Mouse (Mus musculus) megakaryocyte, adult 5-6 weeks (primary cell): Measurements from ENCODE around the gene Col5a1. TPM values are rescaled to one million over a fixed set of nuclear protein-coding genes. Genes with fewer than 3 reads are reported as not detected.

Experiments used
- ATAC-seq: 2 replicates; pipeline ENCODE4 v1.8.0; 2016; ENCODE audit warnings: mild to moderate bottlenecking, inconsistent platforms; ENCODE audit not compliant: poor library complexity, severe bottlenecking
- total RNA-seq, 2 experiments: library from RNA; stranded (forward) in 1 of 2; stranded (reverse) in 1 of 2; fragments of 153-499, 151-499 nt in 1 of 2; fragments of 221-1000, 200-1000 nt in 1 of 2; gene quantifications; 2 replicates each; pipeline versions ENCODE4 v1.2.3 to v1.2.4; 2015 to 2017

The Col5a1 gene
- total RNA-seq, 2 experiments from 2014 or later: 1.1 to 2.2 TPM

- ATAC-seq: no peak
Measured at GRCm38 (mm10) chr2:28068537-28068878, 182.3 kb downstream of the Col5a1 start.

DNA sequence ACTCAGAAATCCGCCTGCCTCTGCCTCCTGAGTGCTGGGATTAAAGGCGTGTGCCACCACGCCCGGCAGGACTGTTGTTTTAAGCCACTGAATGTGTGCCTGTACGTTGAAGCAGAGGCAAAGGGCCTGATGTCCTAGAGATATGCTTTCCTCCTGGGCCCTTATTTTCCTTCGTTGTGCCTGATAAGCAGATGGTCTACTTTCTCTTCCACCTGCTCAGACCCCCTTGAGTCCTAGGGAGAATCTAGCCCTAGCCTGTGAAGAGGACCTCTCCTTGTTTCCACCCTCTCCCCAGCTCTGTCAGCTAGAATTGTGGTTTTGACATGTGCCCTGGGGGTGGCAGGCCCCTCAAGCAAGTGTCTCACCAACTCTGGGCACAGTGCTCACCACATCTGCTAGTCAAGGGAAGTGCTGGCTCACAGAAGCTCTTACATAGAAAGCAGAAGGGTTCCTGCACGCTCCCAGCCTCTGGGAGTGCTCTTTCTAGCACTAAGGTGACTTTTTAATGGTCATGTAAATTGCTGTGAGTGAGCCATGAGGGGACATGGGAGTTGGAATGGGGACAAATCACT lies 189.5 kb downstream of the Col5a1 start:
- peak; percentile 59 for ATAC-seq

DNA sequence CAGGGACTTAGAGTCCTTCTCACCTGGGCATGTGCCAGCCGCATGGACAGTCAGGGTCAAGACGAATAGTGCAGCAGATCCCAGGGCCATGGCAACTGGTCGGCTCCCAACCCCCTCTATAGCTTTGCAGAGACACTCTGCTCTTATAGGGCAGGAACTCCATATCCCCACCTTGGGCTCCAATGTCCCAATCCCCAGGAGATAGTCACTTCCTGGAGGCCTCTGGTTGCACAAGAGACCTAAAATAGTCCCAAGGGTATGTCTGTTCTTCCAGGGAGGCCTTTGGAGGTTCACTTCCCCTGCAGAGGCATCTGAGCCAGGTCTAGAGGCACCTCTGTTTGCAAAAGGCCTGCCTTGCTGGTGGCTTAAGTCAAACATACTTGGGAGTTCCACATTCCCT lies 198.5 kb downstream of the Col5a1 start, which contains the start of gene Fcnb:
Gene Fcnb, minus strand, starts transcription at position 118 of the 400 bp plus-strand sequence.
- ATAC-seq: peak; percentile 58

DNA sequence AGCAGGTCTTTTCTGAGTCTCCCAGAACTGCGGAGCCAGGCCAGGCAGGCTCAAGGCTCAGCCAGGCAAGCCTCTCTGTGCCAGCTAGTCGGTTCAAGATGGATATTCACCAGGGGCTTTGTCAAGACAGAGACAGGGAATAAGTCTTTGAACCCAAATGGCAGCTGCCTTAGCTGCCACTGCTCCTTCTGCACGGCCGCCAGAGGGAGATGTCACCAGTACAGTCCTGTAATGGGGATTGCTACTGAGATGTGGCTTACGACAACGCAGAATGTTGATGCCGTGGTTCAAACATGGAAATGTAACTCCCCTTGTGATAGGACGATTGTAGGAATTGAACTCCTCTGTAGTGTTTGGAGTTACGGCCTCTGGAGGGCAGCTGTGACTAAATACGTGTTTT lies 199.9 kb downstream of the Col5a1 start:
- no peak for ATAC-seq

- no peak for ATAC-seq
Measured at GRCm38 (mm10) chr2:28089095-28089494, 202.9 kb downstream of the Col5a1 start.

Other genes with a start within 250 kb of the Col5a1 start
- gene Rxra, start 210.0 kb upstream of the Col5a1 start, total RNA-seq (2015): 15.4 and 16.1 TPM in 2 replicates
- 16.8 and 17.0 TPM in 2 replicates for gene Rxra, start 210.0 kb upstream of the Col5a1 start, total RNA-seq (2017)
- gene Fcnb, start 198.5 kb downstream of the Col5a1 start, total RNA-seq (2015): 121 and 124 TPM in 2 replicates
- 79.0 and 92.1 TPM in 2 replicates for gene Fcnb, start 198.5 kb downstream of the Col5a1 start, total RNA-seq (2017)